Mouse (Mus musculus): ENCODE measurements around the gene Cpne9.

Cpne9 gene

GRCm38 (mm10) chr6:113282101-113282802 is at the start of gene Cpne9:
TSS of gene Cpne9 (plus strand) at chr6:113282307.
- peak; percentile 14 for DNase-seq (ENCODE audit: low spot score)

GRCm38 (mm10) chr6:113235141-113235540 is 47.0 kb upstream of the Cpne9 start:
- DNase-seq (ENCODE audit: low spot score), result no peak

- peak; percentile 98 for DNase-seq (ENCODE audit: low spot score)
Observed at GRCm38 (mm10) chr6:113237542-113238270, 44.4 kb upstream of the Cpne9 start, which contains the start of gene Mtmr14. TSS of gene Mtmr14 (plus strand) at chr6:113237843.

- no peak for DNase-seq (ENCODE audit: low spot score)
Observed at GRCm38 (mm10) chr6:113238442-113238841, 43.7 kb upstream of the Cpne9 start.

- no peak for DNase-seq (ENCODE audit: low spot score)
Observed at GRCm38 (mm10) chr6:113242753-113243152, 39.4 kb upstream of the Cpne9 start.

GRCm38 (mm10) chr6:113245585-113245984 is 36.5 kb upstream of the Cpne9 start:
- no peak for DNase-seq (ENCODE audit: low spot score)

- DNase-seq (ENCODE audit: low spot score), result no peak
Observed at GRCm38 (mm10) chr6:113250786-113251185, 31.3 kb upstream of the Cpne9 start.

GRCm38 (mm10) chr6:113251921-113252320 is 30.2 kb upstream of the Cpne9 start:
- DNase-seq (ENCODE audit: low spot score), result no peak

- no peak for DNase-seq (ENCODE audit: low spot score)
Observed at GRCm38 (mm10) chr6:113254899-113255298, 27.2 kb upstream of the Cpne9 start.

GRCm38 (mm10) chr6:113261174-113261858 is 20.8 kb upstream of the Cpne9 start:
- DNase-seq (ENCODE audit: low spot score), result no peak

GRCm38 (mm10) chr6:113263531-113263930 is 18.6 kb upstream of the Cpne9 start:
- DNase-seq (ENCODE audit: low spot score), result no peak

- DNase-seq (ENCODE audit: low spot score), result no peak
Observed at GRCm38 (mm10) chr6:113264429-113264828, 17.7 kb upstream of the Cpne9 start.

- DNase-seq (ENCODE audit: low spot score), result no peak
Observed at GRCm38 (mm10) chr6:113266996-113267655, 15.0 kb upstream of the Cpne9 start.

GRCm38 (mm10) chr6:113267988-113268387 is 14.1 kb upstream of the Cpne9 start:
- no peak for DNase-seq (ENCODE audit: low spot score)

GRCm38 (mm10) chr6:113272365-113272764 is 9.7 kb upstream of the Cpne9 start:
- no peak for DNase-seq (ENCODE audit: low spot score)

- no peak for DNase-seq (ENCODE audit: low spot score)
Observed at GRCm38 (mm10) chr6:113276846-113277245, 5.3 kb upstream of the Cpne9 start.

GRCm38 (mm10) chr6:113281676-113282075 is 431 bp upstream of the Cpne9 start:
- no peak for DNase-seq (ENCODE audit: low spot score)

- no peak for DNase-seq (ENCODE audit: low spot score)
Observed at GRCm38 (mm10) chr6:113282969-113283368, 862 bp downstream of the Cpne9 start.

GRCm38 (mm10) chr6:113283500-113283899 is 1.4 kb downstream of the Cpne9 start:
- no peak for DNase-seq (ENCODE audit: low spot score)

GRCm38 (mm10) chr6:113284931-113285330 is 2.8 kb downstream of the Cpne9 start:
- no peak for DNase-seq (ENCODE audit: low spot score)

GRCm38 (mm10) chr6:113286316-113286715 is 4.2 kb downstream of the Cpne9 start:
- no peak for DNase-seq (ENCODE audit: low spot score)

GRCm38 (mm10) chr6:113287236-113287635 is 5.1 kb downstream of the Cpne9 start:
- no peak for DNase-seq (ENCODE audit: low spot score)
